Mouse (Mus musculus): ENCODE measurements around the gene C1qtnf6. TPM values are rescaled to one million over a fixed set of nuclear protein-coding genes. Genes with fewer than 3 reads are reported as not detected.

The C1qtnf6 gene
- total and polyA plus RNA-seq, 3 experiments, result 14.1 to 20.8 (median 17.0) TPM

GRCm38 (mm10) chr15:78557693-78558535 lies 26.7 kb upstream of the C1qtnf6 start:
- H3K79me2 ChIP-seq (replicated peaks; ENCODE audit: control insufficient read depth, insufficient read depth, low read length), result no peaks in the 10 kb centered on the region
- H3K36me3 ChIP-seq (ENCODE audit: control insufficient read depth, insufficient read depth, low read length), result no peaks in the 10 kb centered on the region
- H3K27me3 ChIP-seq (ENCODE audit: control insufficient read depth, insufficient read depth, low read length), result no peaks in the 10 kb centered on the region
- no peak for DNase-seq
- intact Hi-C loops (cut with DNase I), result no loop called here
- no peaks in the 10 kb centered on the region for H3K4me1 ChIP-seq (ENCODE audit: control insufficient read depth, insufficient read depth, low read length)
- no peak overlapping the region for H3K27ac ChIP-seq
- TF ChIP-seq CTCF (IDR thresholded peaks at IDR 0.05) (no peak), EP300 (IDR thresholded peaks at IDR 0.05; ENCODE audit: insufficient read depth, low read depth, low read length) (no peak), POLR2A (IDR thresholded peaks at IDR 0.05; ENCODE audit: insufficient read depth, low read depth, low read length) (no peak)
- 64% methylated on average over 10 of the region's 10 CpGs for WGBS
- no peak overlapping the region for H3K9ac ChIP-seq (ENCODE audit: low read depth, low read length)
- no peak overlapping the region for H3K4me3 ChIP-seq

- Histone ChIP-seq H3K79me2 (replicated peaks; ENCODE audit: control insufficient read depth, insufficient read depth, low read length) (no peaks in the 10 kb centered on the region), H3K9ac (ENCODE audit: low read depth, low read length) (0 out of 2 replicates have a peak overlapping the region, but pooled peaks have one; percentile 9), H3K27ac (no peak overlapping the region), H3K4me1 (ENCODE audit: control insufficient read depth, insufficient read depth, low read length) (no peaks in the 10 kb centered on the region), H3K4me3 (peak overlapping the region; percentile 31), H3K36me3 (ENCODE audit: control insufficient read depth, insufficient read depth, low read length) (no peaks in the 10 kb centered on the region), H3K27me3 (ENCODE audit: control insufficient read depth, insufficient read depth, low read length) (no peaks in the 10 kb centered on the region)
- 59% methylated on average over 25 of the region's 25 CpGs for WGBS
- DNase-seq, result no peak
- TF ChIP-seq CTCF (IDR thresholded peaks at IDR 0.05), result no peak
- TF ChIP-seq EP300 (IDR thresholded peaks at IDR 0.05; ENCODE audit: insufficient read depth, low read depth, low read length), result no peak
- TF ChIP-seq POLR2A (IDR thresholded peaks at IDR 0.05; ENCODE audit: insufficient read depth, low read depth, low read length), result no peak
- intact Hi-C loops (cut with DNase I), result no loop called here
These were observed 23.5 kb upstream of the C1qtnf6 start for GRCm38 (mm10) chr15:78554545-78555313.

GRCm38 (mm10) chr15:78549189-78549734 lies 18.0 kb upstream of the C1qtnf6 start:
- no peaks in the 10 kb centered on the region for H3K36me3 ChIP-seq (ENCODE audit: control insufficient read depth, insufficient read depth, low read length)
- H3K4me1 ChIP-seq (ENCODE audit: control insufficient read depth, insufficient read depth, low read length), result no peaks in the 10 kb centered on the region
- no peak overlapping the region for H3K27ac ChIP-seq
- TF ChIP-seq CTCF (IDR thresholded peaks at IDR 0.05) (no peak), POLR2A (IDR thresholded peaks at IDR 0.05; ENCODE audit: insufficient read depth, low read depth, low read length) (no peak)
- intact Hi-C loops (cut with DNase I), result no loop called here
- no peak for DNase-seq
- H3K9ac ChIP-seq (ENCODE audit: low read depth, low read length), result no peak overlapping the region
- H3K79me2 ChIP-seq (replicated peaks; ENCODE audit: control insufficient read depth, insufficient read depth, low read length), result no peaks in the 10 kb centered on the region
- no peak overlapping the region for H3K4me3 ChIP-seq
- no peaks in the 10 kb centered on the region for H3K27me3 ChIP-seq (ENCODE audit: control insufficient read depth, insufficient read depth, low read length)
- WGBS, result 52% methylated on average over 4 of the region's 4 CpGs

- H3K27ac ChIP-seq, result no peak overlapping the region
- no peaks in the 10 kb centered on the region for H3K4me1 ChIP-seq (ENCODE audit: control insufficient read depth, insufficient read depth, low read length)
- H3K36me3 ChIP-seq (ENCODE audit: control insufficient read depth, insufficient read depth, low read length), result no peaks in the 10 kb centered on the region
- 79% methylated on average over 8 of the region's 8 CpGs for WGBS
- no peak for DNase-seq
- no peak overlapping the region for H3K9ac ChIP-seq (ENCODE audit: low read depth, low read length)
- intact Hi-C loops (cut with DNase I), result no loop called here
- H3K27me3 ChIP-seq (ENCODE audit: control insufficient read depth, insufficient read depth, low read length), result no peaks in the 10 kb centered on the region
- H3K79me2 ChIP-seq (replicated peaks; ENCODE audit: control insufficient read depth, insufficient read depth, low read length), result no peaks in the 10 kb centered on the region
- TF ChIP-seq EP300 (IDR thresholded peaks at IDR 0.05; ENCODE audit: insufficient read depth, low read depth, low read length) (no peak), POLR2A (IDR thresholded peaks at IDR 0.05; ENCODE audit: insufficient read depth, low read depth, low read length) (no peak), CTCF (IDR thresholded peaks at IDR 0.05) (no peak)
- no peak overlapping the region for H3K4me3 ChIP-seq
These were observed 17.5 kb upstream of the C1qtnf6 start for GRCm38 (mm10) chr15:78548711-78549110.

- 49% methylated on average over 3 of the region's 3 CpGs for WGBS
- no peak overlapping the region for H3K27ac ChIP-seq
- intact Hi-C loops (cut with DNase I), result no loop called here
These were observed 17.1 kb upstream of the C1qtnf6 start for GRCm38 (mm10) chr15:78548336-78548665.

More at GRCm38 (mm10) chr15:78548336-78548665, 17.1 kb upstream of the C1qtnf6 start:
- H3K36me3 ChIP-seq (ENCODE audit: control insufficient read depth, insufficient read depth, low read length), result no peaks in the 10 kb centered on the region
- DNase-seq, result no peak
- H3K4me1 ChIP-seq (ENCODE audit: control insufficient read depth, insufficient read depth, low read length), result no peaks in the 10 kb centered on the region
- H3K9ac ChIP-seq (ENCODE audit: low read depth, low read length), result no peak overlapping the region
- H3K27me3 ChIP-seq (ENCODE audit: control insufficient read depth, insufficient read depth, low read length), result no peaks in the 10 kb centered on the region
- no peak overlapping the region for H3K4me3 ChIP-seq
- TF ChIP-seq EP300 (IDR thresholded peaks at IDR 0.05; ENCODE audit: insufficient read depth, low read depth, low read length) (no peak), CTCF (IDR thresholded peaks at IDR 0.05) (no peak)
- H3K79me2 ChIP-seq (replicated peaks; ENCODE audit: control insufficient read depth, insufficient read depth, low read length), result no peaks in the 10 kb centered on the region
